Comparison of ENCODE assay signal across 12 mouse cellular contexts in genomic region chr2:151964052-151964451, GRCm38 (mm10). TPM values are rescaled to one million over a fixed set of nuclear protein-coding genes. Genes with fewer than 3 reads are reported as not detected.
DNase-seq lines count a peak whose midpoint lies in the region; ATAC-seq and TF ChIP-seq lines count a peak whose summit lies in the region.
"Had no signal": no experiment of that assay in that cellular context is flagged by ENCODE, and none has a peak within 500 bp of the region (broad histone marks: within the 10 kb centered on the region; RNA-seq: fewer than 3 reads in every experiment).

No protein-coding gene starts in this region.

- H3K79me2 ChIP-seq in C2C12 (ENCODE audit: control insufficient read depth, insufficient read depth): no peaks in the 10 kb centered on the region

- H3ac ChIP-seq in C2C12 (ENCODE audit: control insufficient read depth, insufficient read length, low read depth): no peak overlapping the region

- no peaks in the 10 kb centered on the region for H3K27me3 ChIP-seq in C2C12 (ENCODE audit: control insufficient read depth, insufficient read depth, insufficient read length)
- H3K27me3 ChIP-seq in embryonic facial prominence, embryonic 15.5 days: no peaks in the 10 kb centered on the region
- peaks cover 30% of the 10 kb centered on the region for H3K27me3 ChIP-seq in midbrain, embryonic 10.5 days (ENCODE audit: low read depth, poor library complexity, severe bottlenecking)
- H3K27me3 ChIP-seq in intestine, embryonic 16.5 days (replicated peaks; ENCODE audit: control insufficient read depth, insufficient read depth, low read length): no peaks in the 10 kb centered on the region

- no peaks in the 10 kb centered on the region for H3K9me3 ChIP-seq in embryonic facial prominence, embryonic 15.5 days (replicated peaks)
- no peaks in the 10 kb centered on the region for H3K9me3 ChIP-seq in midbrain, embryonic 10.5 days (replicated peaks)
- no peaks in the 10 kb centered on the region for H3K9me3 ChIP-seq in intestine, embryonic 16.5 days (ENCODE audit: control insufficient read depth, low read length)

- no peak overlapping the region for H3K27ac ChIP-seq in embryonic facial prominence, embryonic 15.5 days (replicated peaks)
- peak overlapping the region; percentile 56 for H3K27ac ChIP-seq in midbrain, embryonic 10.5 days (replicated peaks)
- no peak overlapping the region for H3K27ac ChIP-seq in intestine, embryonic 16.5 days (ENCODE audit: low read length)

- DNase-seq in heart, adult 11 months: peak; percentile 86
- no peak for DNase-seq in heart, adult 18-20 months
- DNase-seq in midbrain, embryonic 10.5 days (ENCODE audit: low spot score): peak; percentile 45
- DNase-seq in thymus, adult 18-20 months: no peak
- DNase-seq in lung, postnatal 14 days: no peak
- DNase-seq: kidney, adult 18-20 months; lung, embryonic 14.5 days had no signal

- no peak overlapping the region for H3K9ac ChIP-seq in embryonic facial prominence, embryonic 15.5 days
- H3K9ac ChIP-seq in intestine, embryonic 16.5 days (ENCODE audit: low read depth, low read length): no peak overlapping the region
- H3K9ac ChIP-seq: lung, embryonic 14.5 days had no signal

- no peak for ATAC-seq in embryonic facial prominence, embryonic 15.5 days (ENCODE audit: insufficient number of reproducible peaks, low FRiP score, low TSS enrichment, low read depth)
- no peak for ATAC-seq in intestine, embryonic 16.5 days

- WGBS in embryonic facial prominence, embryonic 15.5 days: 5% methylated on average over 9 of the region's 9 CpGs
- under 1% methylated on average over 9 of the region's 9 CpGs for WGBS in midbrain, embryonic 10.5 days
- 25% methylated on average over 9 of the region's 9 CpGs for WGBS in intestine, embryonic 16.5 days

- H3K36me3 ChIP-seq in C2C12 (ENCODE audit: control insufficient read depth, insufficient read depth): peaks cover 11% of the 10 kb centered on the region
- no peaks in the 10 kb centered on the region for H3K36me3 ChIP-seq in embryonic facial prominence, embryonic 15.5 days
- H3K36me3 ChIP-seq in midbrain, embryonic 10.5 days: peaks cover 17% of the 10 kb centered on the region
- H3K36me3 ChIP-seq in intestine, embryonic 16.5 days (ENCODE audit: control insufficient read depth, insufficient read depth, low read length): peaks cover 5% of the 10 kb centered on the region; the same call in 1 of the 2 replicates

- 0 out of 2 replicates have a peak overlapping the region, but pooled peaks have one; percentile 2 for H3K4me2 ChIP-seq in embryonic facial prominence, embryonic 15.5 days (replicated peaks)
- no peak overlapping the region for H3K4me2 ChIP-seq in intestine, embryonic 16.5 days (ENCODE audit: low read depth, low read length)
- H3K4me2 ChIP-seq: lung, embryonic 14.5 days had no signal

- TF ChIP-seq CTCF in C2C12 (IDR thresholded peaks at IDR 0.05; ENCODE audit: control insufficient read depth, insufficient read depth, insufficient read length): no peak

- peaks cover 2% of the 10 kb centered on the region for H3K79me3 ChIP-seq in C2C12 (ENCODE audit: low read depth)

- peaks cover 39% of the 10 kb centered on the region for H3K4me1 ChIP-seq in embryonic facial prominence, embryonic 15.5 days
- H3K4me1 ChIP-seq in midbrain, embryonic 10.5 days: peaks cover 93% of the 10 kb centered on the region
- H3K4me1 ChIP-seq in intestine, embryonic 16.5 days (ENCODE audit: control insufficient read depth, insufficient read depth, low read length): 0 out of 2 replicates have a peak, but pooled peaks cover 7% of the 10 kb centered on the region

- no peak overlapping the region for H3K4me3 ChIP-seq in C2C12 (ENCODE audit: insufficient read depth, poor library complexity, severe bottlenecking)
- no peak overlapping the region for H3K4me3 ChIP-seq in embryonic facial prominence, embryonic 15.5 days (replicated peaks)
- H3K4me3 ChIP-seq in midbrain, embryonic 10.5 days: peak overlapping the region; percentile 1; the same call in 1 of the 2 replicates
- H3K4me3 ChIP-seq in intestine, embryonic 16.5 days (ENCODE audit: low read length): no peak overlapping the region

TF ChIP-seq in C2C12, 6 proteins besides CTCF, POLR2A, EP300 and RAD21:
- no peak for TF ChIP-seq MYOG (IDR thresholded peaks at IDR 0.05; ENCODE audit: control insufficient read depth, extremely low read depth, insufficient read length)
- peak; percentile 3 for TF ChIP-seq MYOD1 (IDR thresholded peaks at IDR 0.05; ENCODE audit: control insufficient read depth, insufficient read length, low read depth)
- TF ChIP-seq MAX (IDR thresholded peaks at IDR 0.05): no peak
- no peak for TF ChIP-seq CEBPB (IDR thresholded peaks at IDR 0.05; ENCODE audit: low read depth)
- no peak for TF ChIP-seq USF1 (IDR thresholded peaks at IDR 0.05; ENCODE audit: low read depth)
- TF ChIP-seq FOSL1 (IDR thresholded peaks at IDR 0.05; ENCODE audit: insufficient read depth, low read length, poor library complexity, severe bottlenecking): no peak

RNA-seq across cellular contexts. Expression of gene Fam110a, which starts 16.0 kb away (rescaled TPM):
- total RNA-seq in heart, adult 18-20 months (2021): 1 to 10 TPM; 3.4 to 3.7 TPM
- 24.3 TPM for polyA plus RNA-seq in C2C12 (2012; fragmentation: generic; extraction: Trizol)
- polyA plus RNA-seq in embryonic facial prominence, embryonic 15.5 days (2015; fragmentation: Nextera tagmentation; extraction: Ambion mirVana): 29.5 and 30.7 TPM in 2 replicates
- 79.8 and 108 TPM in 2 replicates for polyA plus RNA-seq in midbrain, embryonic 10.5 days (2016; fragmentation: Nextera tagmentation; extraction: Ambion mirVana)
- polyA plus RNA-seq in intestine, embryonic 16.5 days (2015; fragmentation: Nextera tagmentation; extraction: Ambion mirVana): 25.7 and 25.9 TPM in 2 replicates

RNA-seq across cellular contexts. Expression of gene Slc52a3, which starts 32.3 kb away (rescaled TPM):
- 1 to 10 TPM; 1.6 to 2.9 TPM for total RNA-seq in heart, adult 18-20 months (2021)
- polyA plus RNA-seq in C2C12 (2012; fragmentation: generic; extraction: Trizol): 0.08 TPM
- 5.9 and 6.3 TPM in 2 replicates for polyA plus RNA-seq in embryonic facial prominence, embryonic 15.5 days (2015; fragmentation: Nextera tagmentation; extraction: Ambion mirVana)
- 0.81 and 0.87 TPM in 2 replicates for polyA plus RNA-seq in midbrain, embryonic 10.5 days (2016; fragmentation: Nextera tagmentation; extraction: Ambion mirVana)
- 6.9 and 7.0 TPM in 2 replicates for polyA plus RNA-seq in intestine, embryonic 16.5 days (2015; fragmentation: Nextera tagmentation; extraction: Ambion mirVana)

RNA-seq across cellular contexts. Expression of gene Angpt4, which starts 53.0 kb away (rescaled TPM):
- total RNA-seq in heart, adult 18-20 months (2021): under 1 TPM; 0.28 to 0.35 TPM
- 0.06 TPM for polyA plus RNA-seq in C2C12 (2012; fragmentation: generic; extraction: Trizol)
- polyA plus RNA-seq in embryonic facial prominence, embryonic 15.5 days (2015; fragmentation: Nextera tagmentation; extraction: Ambion mirVana): 1.4 and 2.8 TPM in 2 replicates
- polyA plus RNA-seq in midbrain, embryonic 10.5 days (2016; fragmentation: Nextera tagmentation; extraction: Ambion mirVana): 0.06 and 0.32 TPM in 2 replicates
- 0.89 and 1.0 TPM in 2 replicates for polyA plus RNA-seq in intestine, embryonic 16.5 days (2015; fragmentation: Nextera tagmentation; extraction: Ambion mirVana)
- total RNA-seq: left cerebral cortex, adult 18-20 months; monocyte, adult 5-6 weeks had no signal

Comparison
In these comparisons a context has a peak if more than half of its experiments do, and no peak if none do; other contexts are left out.
1. DNase-seq: peak in heart, adult 11 months (single experiment) and midbrain, embryonic 10.5 days (single experiment); none in heart, adult 18-20 months (0 of 2), thymus, adult 18-20 months (0 of 2) and lung, postnatal 14 days (single experiment).